Mouse (Mus musculus): ENCODE results near the gene Ppp1r12b. TPM values are rescaled to one million over a fixed set of nuclear protein-coding genes. Genes with fewer than 3 reads are reported as not detected.
A peak's percentile ranks its signal among the peaks of the same experiment; 100 is the strongest.

Gene Ppp1r12b
- polyA plus RNA-seq, 1 experiment from 2014 or later, result 12.5 TPM

GRCm38 (mm10) chr1:134771999-134772398 is 183.7 kb downstream of the Ppp1r12b start:
- 0 out of 2 replicates have a peak overlapping the region, but pooled peaks have one; percentile 0 for H3K4me2 ChIP-seq (replicated peaks; ENCODE audit: low read depth)
- peaks cover 12% of the 10 kb centered on the region for H3K36me3 ChIP-seq (ENCODE audit: control insufficient read depth, insufficient read depth, low read length)
- H3K4me1 ChIP-seq (replicated peaks; ENCODE audit: control insufficient read depth, insufficient read depth), result peaks cover 8% of the 10 kb centered on the region; the same call in 1 of the 2 replicates
- no peak for DNase-seq (ENCODE audit: low spot score)
- H3K9ac ChIP-seq (ENCODE audit: low read length), result no peak overlapping the region
- WGBS, result 72% methylated on average over 7 of the region's 7 CpGs
- no peak overlapping the region for H3K4me3 ChIP-seq (ENCODE audit: low read depth, low read length)
- H3K27me3 ChIP-seq (ENCODE audit: control insufficient read depth, insufficient read depth, low read length), result no peaks in the 10 kb centered on the region
- ATAC-seq (ENCODE audit: low FRiP score, low TSS enrichment), result peak; percentile 34; the same call in 1 of the 2 replicates
- H3K9me3 ChIP-seq (ENCODE audit: control insufficient read depth, low read length), result no peaks in the 10 kb centered on the region
- TF ChIP-seq CTCF (IDR thresholded peaks at IDR 0.05; ENCODE audit: low read depth) (no peak), EP300 (optimal IDR thresholded peaks at IDR 0.05) (no peak)
- H3K27ac ChIP-seq (replicated peaks), result peak overlapping the region; percentile 91

GRCm38 (mm10) chr1:134771353-134771752 is 184.4 kb downstream of the Ppp1r12b start:
- Histone ChIP-seq H3K9ac (ENCODE audit: low read length) (no peak overlapping the region), H3K4me1 (replicated peaks; ENCODE audit: control insufficient read depth, insufficient read depth) (peaks cover 8% of the 10 kb centered on the region; the same call in 1 of the 2 replicates), H3K36me3 (ENCODE audit: control insufficient read depth, insufficient read depth, low read length) (peaks cover 11% of the 10 kb centered on the region), H3K27me3 (ENCODE audit: control insufficient read depth, insufficient read depth, low read length) (no peaks in the 10 kb centered on the region), H3K4me2 (replicated peaks; ENCODE audit: low read depth) (0 out of 2 replicates have a peak overlapping the region, but pooled peaks have one; percentile 0), H3K4me3 (ENCODE audit: low read depth, low read length) (no peak overlapping the region), H3K27ac (replicated peaks) (peak overlapping the region; percentile 91), H3K9me3 (ENCODE audit: control insufficient read depth, low read length) (no peaks in the 10 kb centered on the region)
- ATAC-seq (ENCODE audit: low FRiP score, low TSS enrichment), result peak; percentile 95
- peak; percentile 95 for TF ChIP-seq EP300 (optimal IDR thresholded peaks at IDR 0.05)
- TF ChIP-seq CTCF (IDR thresholded peaks at IDR 0.05; ENCODE audit: low read depth), result no peak
- 13% methylated on average over 6 of the region's 6 CpGs for WGBS
- DNase-seq (ENCODE audit: low spot score), result peak; percentile 84

- peaks cover 8% of the 10 kb centered on the region; the same call in 1 of the 2 replicates for H3K4me1 ChIP-seq (replicated peaks; ENCODE audit: control insufficient read depth, insufficient read depth)
- H3K9me3 ChIP-seq (ENCODE audit: control insufficient read depth, low read length), result no peaks in the 10 kb centered on the region
- WGBS, result 94% methylated on average over 5 of the region's 5 CpGs
- peak overlapping the region; percentile 74 for H3K27ac ChIP-seq (replicated peaks)
- H3K4me2 ChIP-seq (replicated peaks; ENCODE audit: low read depth), result no peak overlapping the region
- TF ChIP-seq EP300 (optimal IDR thresholded peaks at IDR 0.05) (no peak), CTCF (IDR thresholded peaks at IDR 0.05; ENCODE audit: low read depth) (no peak)
- DNase-seq (ENCODE audit: low spot score) (no peak), ATAC-seq (ENCODE audit: low FRiP score, low TSS enrichment) (no peak)
- no peak overlapping the region for H3K9ac ChIP-seq (ENCODE audit: low read length)
- peaks cover 10% of the 10 kb centered on the region for H3K36me3 ChIP-seq (ENCODE audit: control insufficient read depth, insufficient read depth, low read length)
- no peaks in the 10 kb centered on the region for H3K27me3 ChIP-seq (ENCODE audit: control insufficient read depth, insufficient read depth, low read length)
- no peak overlapping the region for H3K4me3 ChIP-seq (ENCODE audit: low read depth, low read length)
Measured at GRCm38 (mm10) chr1:134770312-134770711, 185.4 kb downstream of the Ppp1r12b start.

- peaks cover 10% of the 10 kb centered on the region for H3K36me3 ChIP-seq (ENCODE audit: control insufficient read depth, insufficient read depth, low read length)
- no peak overlapping the region for H3K4me2 ChIP-seq (replicated peaks; ENCODE audit: low read depth)
- H3K27ac ChIP-seq (replicated peaks), result peak overlapping the region; percentile 84
- DNase-seq (ENCODE audit: low spot score) (peak; percentile 47), ATAC-seq (ENCODE audit: low FRiP score, low TSS enrichment) (peak; percentile 50)
- no peak overlapping the region for H3K9ac ChIP-seq (ENCODE audit: low read length)
- H3K4me1 ChIP-seq (replicated peaks; ENCODE audit: control insufficient read depth, insufficient read depth), result peaks cover 3% of the 10 kb centered on the region; the same call in 1 of the 2 replicates
- peak; percentile 51 for TF ChIP-seq EP300 (optimal IDR thresholded peaks at IDR 0.05)
- TF ChIP-seq CTCF (IDR thresholded peaks at IDR 0.05; ENCODE audit: low read depth), result no peak
- H3K9me3 ChIP-seq (ENCODE audit: control insufficient read depth, low read length), result no peaks in the 10 kb centered on the region
- no peaks in the 10 kb centered on the region for H3K27me3 ChIP-seq (ENCODE audit: control insufficient read depth, insufficient read depth, low read length)
- WGBS, result 57% methylated on average over 4 of the region's 4 CpGs
- H3K4me3 ChIP-seq (ENCODE audit: low read depth, low read length), result no peak overlapping the region
Measured at GRCm38 (mm10) chr1:134766448-134766847, 189.3 kb downstream of the Ppp1r12b start.

GRCm38 (mm10) chr1:134764831-134765458 is 190.8 kb downstream of the Ppp1r12b start:
- peak overlapping the region; percentile 84 for H3K27ac ChIP-seq (replicated peaks)
- WGBS, result 25% methylated on average over 7 of the region's 7 CpGs
- peaks cover 13% of the 10 kb centered on the region for H3K36me3 ChIP-seq (ENCODE audit: control insufficient read depth, insufficient read depth, low read length)
- DNase-seq (ENCODE audit: low spot score) (no peak), ATAC-seq (ENCODE audit: low FRiP score, low TSS enrichment) (peak; percentile 24)
- H3K27me3 ChIP-seq (ENCODE audit: control insufficient read depth, insufficient read depth, low read length), result no peaks in the 10 kb centered on the region
- no peaks in the 10 kb centered on the region for H3K9me3 ChIP-seq (ENCODE audit: control insufficient read depth, low read length)
- peak overlapping the region; percentile 31; the same call in 1 of the 2 replicates for H3K9ac ChIP-seq (ENCODE audit: low read length)
- TF ChIP-seq CTCF (IDR thresholded peaks at IDR 0.05; ENCODE audit: low read depth) (no peak), EP300 (optimal IDR thresholded peaks at IDR 0.05) (no peak)
- no peak overlapping the region for H3K4me3 ChIP-seq (ENCODE audit: low read depth, low read length)
- H3K4me2 ChIP-seq (replicated peaks; ENCODE audit: low read depth), result no peak overlapping the region
- H3K4me1 ChIP-seq (replicated peaks; ENCODE audit: control insufficient read depth, insufficient read depth), result peaks cover 5% of the 10 kb centered on the region; the same call in 1 of the 2 replicates
